Mouse (Mus musculus) liver (tissue): ENCODE measurements around the gene Tecta.

ENCODE experiments used
- DNase-seq: peaks from one replicate; pipeline ENCODE4 v3.0.0-alpha.2; 2020; ENCODE audit warnings: mixed read lengths

Gene Tecta

DNA sequence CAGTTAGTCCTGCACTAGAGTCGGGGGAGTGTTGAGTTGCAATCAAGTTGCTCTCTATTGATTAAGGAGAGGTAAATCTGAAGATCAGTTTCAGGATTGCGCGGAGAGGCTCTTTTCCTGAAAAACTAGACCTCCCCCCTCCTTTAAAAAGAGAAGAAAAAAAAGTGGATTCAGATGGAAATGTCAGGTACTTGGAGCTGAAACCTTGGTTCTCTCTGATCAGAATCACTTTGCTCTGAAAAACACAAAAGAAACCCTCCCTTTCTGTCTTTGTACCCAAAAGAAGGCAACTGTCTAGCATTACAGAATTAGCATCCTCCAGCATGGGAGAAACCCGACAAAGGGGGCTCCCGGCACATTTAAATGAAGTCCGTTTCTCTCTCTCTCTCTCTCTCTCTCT lies at the start of gene Tecta:
TSS of gene Tecta (minus strand) at position 101 of the 400 bp plus-strand sequence.
- no peak for DNase-seq

DNA sequence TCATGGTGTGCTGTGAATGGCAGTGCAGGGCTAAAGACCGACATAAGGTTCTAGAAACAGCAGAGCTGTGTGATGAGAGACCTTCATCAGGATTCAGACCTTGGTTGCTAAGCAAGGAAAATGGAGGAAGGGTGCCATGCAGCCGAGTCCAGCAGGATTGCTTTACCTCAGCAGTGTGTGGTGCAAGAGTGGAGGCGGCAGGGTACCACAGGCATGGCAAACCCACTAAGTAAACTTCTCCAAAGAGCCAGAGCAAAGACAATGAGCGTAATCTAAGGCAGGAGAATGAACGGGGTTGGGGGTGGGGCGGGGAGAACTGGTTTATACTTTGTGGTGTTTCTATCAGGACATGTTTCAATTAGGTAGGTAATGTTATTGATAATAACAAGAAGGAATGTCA lies 49.3 kb upstream of the Tecta start:
- no peak for DNase-seq

DNA sequence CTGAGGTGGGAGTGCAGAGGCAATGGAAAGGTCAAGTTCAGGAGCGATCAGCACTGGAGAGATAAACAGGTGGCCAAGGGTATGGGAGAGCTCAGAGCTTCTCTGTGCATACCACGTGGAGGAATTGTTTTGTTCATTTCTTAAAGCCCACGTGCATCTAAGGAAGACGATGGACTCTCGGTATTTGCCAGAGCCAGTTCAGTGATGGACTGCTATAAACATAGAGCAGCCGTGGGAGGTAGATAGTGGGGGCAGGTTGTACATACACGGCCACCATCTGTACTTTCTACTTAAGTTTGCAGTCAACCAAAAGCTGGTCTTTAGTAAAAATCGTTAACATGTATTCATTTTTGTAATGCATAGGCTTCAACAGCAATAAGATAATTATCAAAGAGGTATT lies 42.4 kb upstream of the Tecta start:
- no peak for DNase-seq

DNA sequence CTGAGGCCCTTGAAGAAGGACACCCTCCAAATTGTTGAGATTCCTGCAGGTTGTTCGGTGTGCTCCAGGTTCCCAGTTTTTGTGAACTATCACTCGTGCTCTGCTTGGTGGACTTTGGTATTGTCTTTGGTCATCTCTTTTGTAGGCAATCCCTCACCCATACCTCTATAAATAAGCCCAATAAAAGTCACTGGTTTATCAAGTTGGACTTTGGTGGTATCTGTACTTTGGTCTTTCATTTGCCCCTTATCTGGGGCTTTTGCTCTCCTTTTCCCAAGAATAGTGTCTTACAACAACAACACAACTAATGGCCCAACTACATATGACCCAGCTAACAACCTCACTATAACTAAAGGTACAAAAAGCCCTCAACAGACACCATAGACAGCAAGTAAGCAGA lies 41.5 kb upstream of the Tecta start:
- no peak for DNase-seq

DNA sequence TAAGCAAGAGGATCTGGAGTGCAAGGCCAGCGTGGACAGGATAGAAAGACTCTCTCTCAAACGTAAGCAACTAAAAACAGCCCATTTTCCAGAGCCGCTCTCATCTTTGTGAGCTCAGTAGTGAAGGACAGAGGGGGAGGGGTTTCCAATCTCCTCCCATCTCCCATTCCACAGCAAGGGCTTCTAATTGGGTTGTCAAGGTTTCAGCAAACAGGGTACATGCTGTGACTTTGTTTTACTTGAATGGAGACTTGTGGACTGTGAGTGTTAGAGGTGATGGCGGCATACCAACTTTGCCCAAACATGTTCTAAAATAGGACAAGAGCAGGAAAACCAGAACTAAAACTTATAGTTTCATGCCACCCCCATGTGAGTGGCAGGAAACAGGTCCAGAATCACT lies 39.7 kb upstream of the Tecta start:
- DNase-seq: no peak

DNA sequence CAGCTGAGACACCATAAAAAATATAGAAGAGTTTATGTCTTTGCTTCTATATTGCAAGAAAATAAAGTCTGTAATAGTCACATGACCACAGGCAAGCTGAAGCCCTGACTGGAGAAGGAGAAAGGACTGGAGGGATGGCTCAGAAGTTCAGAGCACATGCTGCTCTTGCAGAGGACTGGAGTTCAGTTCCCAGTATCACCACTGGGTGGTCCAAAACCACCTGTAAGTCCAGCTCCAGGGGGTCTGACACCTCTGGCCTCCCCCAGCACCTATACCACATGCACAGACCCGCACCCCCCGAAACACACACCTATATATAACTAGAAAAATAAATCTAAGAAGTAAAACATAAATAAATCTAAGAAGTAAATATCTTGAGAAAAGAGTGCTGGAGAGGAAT lies 32.4 kb upstream of the Tecta start:
- no peak for DNase-seq

DNA sequence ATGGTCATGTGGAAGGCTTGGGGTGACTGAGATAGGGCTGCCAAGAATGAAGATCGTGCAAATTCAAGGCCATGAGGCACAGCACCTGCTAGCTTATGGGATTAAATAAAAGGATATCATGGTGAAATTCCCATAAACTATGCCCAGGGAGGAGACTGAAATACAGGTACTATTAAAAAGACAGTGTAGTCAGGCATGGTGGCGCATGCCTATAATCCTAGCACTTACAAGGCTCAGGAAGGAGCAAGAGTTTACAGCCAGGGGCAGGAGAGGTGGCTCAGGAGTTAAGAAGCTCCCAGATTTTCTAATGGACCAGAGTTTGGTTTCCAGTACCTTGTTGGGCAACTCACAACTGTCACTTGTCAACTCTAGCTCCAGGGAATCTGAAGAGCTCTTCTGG lies 31.9 kb upstream of the Tecta start:
- DNase-seq: no peak

DNA sequence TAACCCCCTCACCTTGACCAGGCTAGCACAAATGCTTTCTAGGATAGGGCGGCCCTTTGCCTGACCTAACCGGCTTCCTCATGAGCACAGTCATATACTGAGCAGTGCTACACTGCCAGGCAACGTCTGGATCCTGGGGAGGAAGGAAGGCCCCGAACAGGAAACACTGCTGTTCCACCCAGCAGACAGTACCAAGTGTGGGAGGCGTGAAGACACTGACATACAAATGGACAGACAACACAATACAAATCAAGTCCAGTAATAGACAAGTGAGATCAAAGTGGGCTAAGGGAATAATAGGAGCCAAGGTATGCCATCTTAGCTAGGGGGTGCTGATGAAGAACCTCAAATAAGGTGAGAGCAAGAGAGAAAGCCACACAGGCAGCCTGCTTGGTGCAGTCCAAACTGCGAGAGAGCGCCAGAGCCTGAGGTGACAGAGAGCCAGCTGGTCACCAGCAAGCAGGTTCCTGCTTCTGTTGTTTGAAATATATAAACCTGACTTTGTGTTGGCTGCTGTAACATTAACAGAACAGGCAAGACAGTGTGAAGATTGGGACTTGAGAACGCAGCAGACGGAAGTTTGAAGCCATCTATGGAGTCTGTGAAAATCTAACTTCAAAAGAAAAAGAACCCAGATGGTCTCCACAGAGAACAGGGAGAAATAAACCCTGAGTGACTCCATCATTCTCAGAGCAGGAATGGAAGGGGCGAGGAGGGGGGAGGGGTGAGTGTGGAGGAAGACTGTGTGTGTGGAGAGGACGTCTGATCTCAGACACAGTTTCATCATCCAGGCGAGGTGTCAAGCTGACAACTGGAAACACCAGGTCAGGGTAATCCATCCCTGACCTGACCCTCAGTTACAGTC lies 28.6 kb upstream of the Tecta start:
- no peak for DNase-seq

DNA sequence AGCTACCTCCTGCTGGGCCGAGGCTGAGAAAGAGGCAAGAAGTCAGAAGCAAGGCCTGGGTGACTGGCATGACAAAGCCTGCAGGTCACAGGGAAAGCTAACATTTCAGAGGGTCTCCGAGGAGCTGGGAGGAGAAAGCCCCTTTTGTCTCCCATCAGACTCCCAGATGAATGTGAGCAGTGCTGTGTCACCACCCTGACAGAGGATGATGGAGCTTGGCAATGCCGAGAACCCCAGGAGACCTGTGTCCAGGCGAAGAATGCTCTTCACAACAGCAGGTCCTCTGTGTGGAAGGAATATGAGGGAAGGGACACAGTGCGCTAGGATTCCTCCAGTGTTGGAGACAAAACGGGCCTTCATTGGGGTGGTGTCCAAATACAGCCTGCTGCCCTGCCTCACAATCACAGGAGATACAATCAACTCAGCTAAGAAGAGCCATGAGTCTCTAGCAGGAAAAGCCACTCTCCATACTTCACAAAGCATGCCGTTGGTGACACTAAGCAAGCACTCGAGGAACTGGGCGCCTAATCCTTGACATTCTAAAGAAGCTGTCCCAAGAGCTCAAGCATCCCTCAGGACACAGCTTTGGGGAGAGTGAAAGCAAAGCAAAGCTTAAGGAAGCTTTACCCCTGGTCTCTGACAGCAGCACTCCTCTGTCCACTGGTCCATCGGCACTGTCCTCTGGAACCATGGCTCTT lies 27.1 kb upstream of the Tecta start:
- DNase-seq: no peak

DNA sequence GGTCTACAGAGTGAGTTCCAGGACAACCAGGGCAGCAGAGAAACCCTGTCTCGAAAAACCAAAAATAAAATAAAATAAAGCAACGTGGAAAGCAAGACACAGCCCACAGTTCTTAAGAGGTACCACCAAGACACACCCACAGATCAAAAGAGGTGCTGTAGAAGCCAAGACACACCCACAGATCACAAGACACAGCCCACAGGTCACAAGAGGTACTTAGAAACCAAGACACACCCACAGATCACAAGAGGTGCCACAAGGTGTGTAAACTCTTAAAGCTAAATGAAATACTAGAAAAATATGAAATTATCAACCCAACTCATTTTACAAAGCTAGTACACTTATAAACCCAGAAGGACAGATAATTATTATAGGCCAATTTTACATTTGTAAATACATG lies 23.9 kb upstream of the Tecta start:
- DNase-seq: no peak

DNA sequence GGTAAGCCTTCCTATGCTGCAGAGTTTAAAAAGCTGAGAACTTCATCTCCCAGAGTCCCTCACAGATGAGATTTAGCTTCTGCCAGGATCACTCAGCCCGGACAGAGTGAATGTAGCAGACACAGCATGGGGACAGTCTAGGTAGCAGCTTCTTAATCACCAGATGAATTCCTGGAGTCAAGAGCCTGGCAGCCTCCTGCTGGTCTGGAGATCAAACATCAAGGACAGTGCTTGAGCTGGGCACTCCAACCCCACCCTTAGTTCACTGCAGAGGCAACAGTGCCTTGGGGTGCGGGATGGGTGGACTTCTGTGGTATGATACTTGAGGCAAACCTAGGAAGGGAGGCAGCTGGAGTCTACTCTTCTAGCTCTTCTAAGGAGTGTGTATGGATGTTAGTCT lies 20.0 kb upstream of the Tecta start:
- no peak for DNase-seq

DNA sequence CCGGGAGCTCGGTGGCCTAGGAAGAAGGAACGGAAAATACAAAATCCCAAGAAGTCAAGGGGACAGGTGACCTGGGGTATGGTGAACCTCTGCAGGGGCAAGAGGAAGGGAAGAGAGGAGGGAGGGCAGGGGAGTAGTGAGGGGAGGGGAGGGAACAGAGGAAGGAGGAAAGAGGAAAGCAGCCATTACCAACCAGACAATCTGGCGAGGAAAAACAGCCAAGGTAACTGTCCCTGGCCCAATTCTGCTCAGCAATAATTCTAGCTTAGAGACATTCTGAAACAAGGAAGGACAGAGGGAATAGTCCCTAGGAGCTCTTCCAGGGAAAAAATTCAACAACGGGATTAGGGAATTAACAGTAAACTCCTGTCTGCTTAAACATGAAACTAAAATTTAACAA lies 19.1 kb upstream of the Tecta start:
- no peak for DNase-seq

DNA sequence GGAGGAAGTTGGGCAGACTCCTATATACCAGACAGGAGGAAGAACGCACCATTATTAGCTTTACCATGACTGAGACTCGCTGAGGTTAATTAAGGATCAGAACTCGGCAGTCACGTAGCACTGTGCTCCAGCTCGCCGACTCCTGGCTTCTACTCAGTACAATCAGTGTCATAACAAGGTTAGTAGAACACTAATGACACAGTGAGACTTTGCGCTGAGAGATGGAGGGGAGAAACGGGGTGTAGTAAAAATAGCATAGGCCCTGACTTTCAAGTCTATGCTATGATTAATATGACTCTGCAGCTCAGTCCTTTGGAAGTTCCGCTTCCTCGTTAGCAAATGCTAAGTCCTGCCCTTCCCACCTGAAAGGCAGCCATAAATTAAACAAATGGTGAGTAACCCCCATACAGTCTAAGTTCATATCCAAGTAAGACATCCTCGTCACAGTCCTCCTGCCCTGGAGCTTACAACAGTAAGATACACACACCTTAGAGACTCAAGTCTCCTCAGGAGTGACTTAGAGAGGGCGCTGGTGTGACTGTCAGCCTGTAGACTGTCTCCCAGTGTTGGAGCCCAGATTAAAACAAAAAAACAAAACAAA lies 17.7 kb upstream of the Tecta start:
- no peak for DNase-seq

DNA sequence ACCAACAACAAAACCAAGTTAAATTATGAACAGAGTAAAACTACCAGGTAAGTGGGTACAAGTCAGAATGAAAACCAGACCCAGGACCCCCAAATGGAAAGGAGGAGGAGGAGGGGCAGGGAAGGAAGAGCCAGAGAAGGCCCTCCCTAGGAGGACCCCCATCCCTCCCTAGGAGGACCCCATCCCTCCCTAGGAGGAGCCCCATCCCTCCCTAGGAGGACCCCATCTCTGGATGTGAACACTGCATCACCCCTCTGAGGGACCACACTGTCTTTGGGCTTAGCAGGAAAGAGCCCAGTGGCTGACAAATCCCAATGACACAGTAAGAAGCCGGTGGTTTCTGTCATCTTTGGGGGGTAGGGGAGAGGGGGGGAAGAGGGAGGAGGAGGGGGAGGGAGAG lies 15.5 kb upstream of the Tecta start:
- DNase-seq: no peak

DNA sequence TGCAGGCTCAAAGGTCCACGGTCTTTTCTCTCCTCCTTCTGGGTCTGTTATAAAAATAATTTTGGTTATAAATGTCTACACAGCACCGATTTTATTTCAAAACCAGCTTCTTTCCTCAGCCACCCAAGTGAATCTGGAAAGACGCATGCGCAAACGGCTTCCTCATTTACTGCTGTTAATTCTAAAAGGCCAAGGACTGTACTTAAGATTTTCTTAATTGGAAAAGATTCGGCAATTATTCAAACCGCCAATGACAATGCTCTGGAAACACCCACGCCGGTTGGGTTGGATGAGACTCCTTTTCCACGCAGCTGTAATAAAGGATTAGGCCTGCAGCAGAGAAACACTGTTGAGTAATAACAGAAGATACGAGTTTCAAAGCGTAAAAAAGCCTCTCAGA lies 13.6 kb upstream of the Tecta start:
- no peak for DNase-seq

DNA sequence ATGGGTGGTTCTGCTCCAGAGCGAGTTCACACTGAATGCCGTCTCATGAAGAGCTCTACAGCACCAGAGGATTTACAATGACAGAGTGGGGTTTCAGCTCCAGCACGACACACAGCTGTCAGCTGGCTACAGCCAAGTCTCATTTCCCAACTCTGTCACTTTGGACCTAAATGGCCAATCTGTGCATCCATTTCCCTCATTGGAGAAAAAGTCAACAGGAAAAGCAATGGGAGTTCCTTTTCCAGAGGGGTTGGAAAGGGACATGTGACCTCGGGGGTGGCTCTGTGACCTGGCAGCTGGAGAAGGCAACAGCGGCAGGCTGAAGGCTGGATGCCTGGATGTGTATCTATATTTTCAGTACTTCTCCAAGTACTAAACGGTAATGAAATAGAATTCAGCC lies 11.6 kb upstream of the Tecta start:
- DNase-seq: no peak

DNA sequence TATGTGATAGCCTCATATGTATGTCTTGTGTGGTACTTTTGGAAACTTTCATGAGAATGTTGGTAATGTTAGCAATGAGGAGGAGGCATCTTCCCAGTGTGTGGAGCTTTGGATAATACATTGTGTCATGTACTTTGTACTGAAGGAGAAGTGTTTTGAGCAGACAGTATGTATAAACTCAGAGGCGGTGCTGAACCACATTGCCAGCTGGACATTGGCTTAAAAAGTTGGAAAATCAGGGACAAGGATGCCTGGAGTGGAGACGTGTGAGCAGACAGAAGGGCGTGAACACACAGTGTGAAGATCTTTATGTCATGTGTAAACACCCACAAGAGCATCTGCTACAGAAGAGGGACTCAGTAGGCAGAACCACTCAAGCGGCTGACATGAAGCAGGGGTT lies 6.0 kb upstream of the Tecta start:
- no peak for DNase-seq

DNA sequence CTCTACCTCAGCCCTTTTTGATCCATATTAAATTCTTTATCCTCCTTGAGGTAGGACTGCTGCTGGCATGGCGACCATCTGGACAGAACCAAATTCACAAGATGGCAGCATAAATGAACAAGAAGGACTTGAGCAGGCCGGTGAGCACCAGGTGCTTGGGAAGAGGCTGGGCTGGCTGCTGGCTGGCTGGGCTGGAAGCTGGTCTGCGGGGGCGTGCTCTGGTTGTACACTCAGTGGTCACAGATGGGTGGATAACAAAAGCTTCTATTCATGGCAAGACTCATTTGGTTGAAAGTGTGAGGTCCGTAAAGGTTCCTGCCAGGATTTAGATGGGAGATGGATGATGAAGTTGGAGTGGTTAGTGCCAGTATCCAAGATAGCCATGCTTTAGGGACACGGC lies 1.8 kb upstream of the Tecta start:
- DNase-seq: no peak

DNA sequence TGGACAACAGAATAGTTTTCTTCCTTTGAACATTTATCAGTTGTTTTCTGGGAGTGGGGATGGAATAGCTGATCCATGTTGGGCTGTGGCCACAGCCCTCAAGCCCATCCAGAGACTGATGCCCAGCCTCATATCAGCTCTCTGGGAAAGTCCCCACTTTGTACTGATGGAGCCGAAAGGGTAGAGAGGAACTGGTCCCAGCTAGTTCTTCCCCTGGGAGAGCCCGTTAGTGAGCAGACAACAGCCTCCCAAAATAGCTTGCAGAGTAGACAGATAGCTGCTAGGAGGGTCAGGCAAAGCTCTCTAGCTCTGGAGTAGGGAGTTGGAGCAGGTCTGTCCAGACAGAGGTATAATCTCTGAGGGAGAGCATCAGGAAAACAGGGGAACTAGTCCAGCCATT lies 3.6 kb downstream of the Tecta start:
- no peak for DNase-seq

DNA sequence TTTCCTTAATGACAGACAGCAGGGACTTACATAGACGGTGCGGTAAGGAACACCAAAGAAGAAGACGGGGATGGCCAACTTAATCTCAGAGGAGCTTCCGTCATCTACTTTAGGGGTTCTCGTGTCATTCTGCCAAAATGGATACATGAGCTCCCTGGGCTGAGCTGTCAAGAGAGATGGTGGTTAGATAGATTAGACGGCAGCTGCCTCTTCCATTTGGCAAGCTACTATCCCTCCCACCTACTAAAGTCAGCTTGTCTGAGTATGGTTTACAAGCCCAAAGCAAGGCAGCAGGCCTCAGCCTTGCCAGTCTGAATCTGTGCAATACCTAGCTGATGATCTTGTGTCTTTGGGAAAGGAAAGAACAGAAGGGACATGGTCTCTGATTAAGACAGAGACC lies 4.8 kb downstream of the Tecta start:
- no peak for DNase-seq

DNA sequence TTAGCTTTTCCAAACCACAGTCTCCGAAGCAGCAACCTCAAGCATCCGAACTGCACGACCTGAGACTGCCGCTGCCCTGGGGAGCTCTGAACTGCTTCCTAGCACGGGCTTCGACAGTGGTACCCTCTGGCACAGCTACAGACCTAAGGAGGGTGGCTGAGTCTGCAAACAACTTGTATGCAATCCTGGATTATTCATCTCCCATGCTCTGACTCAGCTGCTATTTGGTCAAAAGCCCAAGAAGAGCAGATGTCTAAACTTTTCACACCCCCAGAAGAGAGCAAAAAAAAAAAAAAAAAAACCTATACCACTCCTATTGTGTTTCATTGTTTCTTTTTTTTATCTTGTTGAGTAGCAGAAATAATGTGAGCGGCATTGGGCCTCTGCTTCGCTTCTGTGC lies 5.4 kb downstream of the Tecta start:
- no peak for DNase-seq

DNA sequence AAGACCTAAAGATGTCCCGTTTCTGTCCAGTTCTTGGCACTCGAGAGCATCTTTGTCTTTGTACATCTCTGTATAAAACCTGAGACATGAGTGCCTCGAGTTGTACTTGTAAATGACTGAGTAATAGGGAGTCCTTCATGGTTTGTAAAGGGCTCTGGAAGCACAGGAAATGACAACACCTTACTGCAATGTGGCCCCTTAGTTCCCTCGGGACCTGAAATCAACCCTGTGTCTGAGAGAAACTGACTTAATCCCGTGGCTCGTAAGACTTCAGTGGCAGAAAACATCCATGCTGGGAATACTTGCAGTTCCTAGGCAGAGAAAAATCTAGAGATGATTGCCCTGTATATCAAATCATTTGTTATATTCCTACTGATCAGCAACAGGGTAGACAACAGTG lies 6.8 kb downstream of the Tecta start:
- DNase-seq: no peak

DNA sequence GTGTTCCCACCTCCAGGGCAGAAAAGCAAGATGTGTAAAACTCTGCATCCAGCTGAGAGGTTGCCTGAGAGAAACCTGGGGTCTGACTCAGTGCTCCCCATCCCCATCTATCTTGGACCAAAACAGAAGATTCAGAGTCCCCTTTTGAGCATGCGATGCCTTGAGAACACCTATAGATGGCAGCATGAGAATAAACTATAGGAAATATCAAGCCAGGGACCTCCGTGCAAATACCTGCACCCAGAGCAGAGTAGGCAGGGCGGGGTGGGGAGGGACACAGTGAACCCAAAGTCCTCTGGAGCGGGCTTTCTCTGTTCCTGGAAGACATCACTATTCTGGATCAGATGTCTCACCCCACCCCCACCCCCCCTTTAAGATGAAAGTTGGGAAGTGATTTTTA lies 11.2 kb downstream of the Tecta start:
- DNase-seq: no peak

DNA sequence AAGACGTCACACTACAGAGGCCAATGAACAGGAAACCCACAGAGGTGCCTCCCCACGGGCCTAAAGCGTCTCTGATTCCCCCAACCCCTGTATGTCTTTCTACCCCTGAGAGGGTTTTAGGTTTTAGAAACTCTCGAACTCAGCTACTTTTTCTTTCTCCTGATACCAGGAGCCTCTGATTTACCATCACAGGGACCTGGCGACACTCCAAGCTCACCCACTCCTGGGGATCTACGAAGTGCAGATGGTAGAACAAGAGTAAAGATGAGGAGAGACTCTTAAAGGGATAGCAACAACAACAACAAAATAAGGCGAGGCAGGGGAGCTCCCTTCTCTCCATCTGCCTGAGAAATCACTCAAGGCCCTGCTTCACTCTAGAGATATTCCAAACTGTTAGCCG lies 12.7 kb downstream of the Tecta start:
- DNase-seq: no peak
